Mouse (Mus musculus) layer of hippocampus, adult 18-20 months (tissue): ENCODE measurements around the gene Qdpr. TPM values are rescaled to one million over a fixed set of nuclear protein-coding genes. Genes with fewer than 3 reads are reported as not detected.

Experiments
- DNase-seq, 2 experiments: peaks; one replicate each; pipeline ENCODE4 v3.0.0; 2022; ENCODE audit warnings: low spot score in 2 of 2
- total RNA-seq, 2 experiments: library from RNA; stranded (reverse); gene quantifications; 2 replicates each; pipeline ENCODE4 v1.2.3; 2021

The Qdpr gene
- total RNA-seq, 2 experiments from 2014 or later, result 201 to 228 TPM

- peak; percentile 44 to 84 for DNase-seq
Observed at GRCm38 (mm10) chr5:45402632-45403031, 47.4 kb downstream of the Qdpr start.

GRCm38 (mm10) chr5:45384034-45384812 lies 65.8 kb downstream of the Qdpr start:
- DNase-seq, result no peak

Other genes with a start within 250 kb of the Qdpr start
- 1 to 10 TPM in 1 of 2 experiments, under 1 TPM in 1; 0.61 to 1.0 TPM for gene Clrn2, start 3.5 kb upstream of the Qdpr start, total RNA-seq
- 10 to 100 TPM; 59.5 to 60.1 TPM for gene Lap3, start 43.1 kb upstream of the Qdpr start, total RNA-seq
- 100 to 1,000 TPM; 105 to 120 TPM for gene Med28, start 70.0 kb upstream of the Qdpr start, total RNA-seq
- 1 to 10 TPM; 5.6 to 5.8 TPM for gene Fam184b, start 189.4 kb upstream of the Qdpr start, total RNA-seq
- gene Ncapg, start 219.7 kb upstream of the Qdpr start, total RNA-seq, result under 1 TPM; 0.17 to 0.36 TPM